Mouse (Mus musculus) ovary, postnatal 36 days (tissue): ENCODE measurements around the gene Vmn2r78.
"Not testable (repeated sequence)": the region's sequence is repeated elsewhere in the genome, so short reads cannot be mapped to it uniquely, and the experiment has no call there.

Experiments
- DNase-seq: peaks from one replicate; pipeline ENCODE4 v3.0.0; 2022; ENCODE audit warnings: low spot score, mixed read lengths

Vmn2r78 gene

DNA sequence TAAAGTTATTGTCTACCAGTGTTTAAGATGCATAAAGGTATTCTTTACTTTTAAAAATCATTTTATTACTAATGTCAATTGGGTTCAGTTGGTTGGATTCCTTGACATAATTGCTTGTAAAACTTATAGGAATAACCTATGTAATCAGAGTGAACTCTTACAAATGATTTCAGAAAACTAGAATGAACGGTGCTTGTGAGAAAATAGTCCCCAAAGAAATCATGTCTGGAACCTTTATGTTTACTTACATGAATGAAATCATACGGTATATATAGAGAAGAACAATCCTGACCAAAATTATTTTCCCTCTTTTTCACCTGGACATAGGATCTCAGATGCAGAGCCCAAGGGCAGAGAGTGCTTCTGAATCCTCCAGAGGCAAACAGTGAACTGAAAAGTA lies at the start of gene Vmn2r78:
Vmn2r78 (plus strand) TSS at position 301 of the 400 bp plus-strand sequence.
- DNase-seq: not testable (repeated sequence)

GRCm38 (mm10) chr7:86889470-86890469 lies 25.1 kb upstream of the Vmn2r78 start:
- no peak for DNase-seq

DNA sequence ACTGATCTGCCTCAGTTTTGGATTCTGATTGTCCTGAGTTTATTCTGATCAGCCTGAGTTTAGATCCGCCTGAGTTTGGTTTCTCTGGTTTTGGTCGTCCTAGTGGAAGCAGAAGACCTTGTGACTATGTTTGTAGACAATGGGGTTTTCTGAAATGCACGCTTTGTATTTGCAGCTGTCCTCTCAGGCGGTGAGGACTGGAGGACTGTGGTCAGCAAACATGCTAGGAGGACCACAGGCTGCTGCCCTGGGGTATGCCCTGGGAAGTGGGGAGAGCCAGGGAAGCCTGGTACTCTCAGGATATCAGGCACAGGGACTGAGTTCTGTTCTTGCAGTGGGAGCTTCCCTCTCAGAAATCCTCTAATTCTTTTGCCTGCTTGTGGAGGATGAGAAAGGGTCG lies 22.4 kb downstream of the Vmn2r78 start:
- no peak for DNase-seq

- DNase-seq: no peak
These were observed 79.8 kb downstream of the Vmn2r78 start for GRCm38 (mm10) chr7:86994700-86995099.

DNA sequence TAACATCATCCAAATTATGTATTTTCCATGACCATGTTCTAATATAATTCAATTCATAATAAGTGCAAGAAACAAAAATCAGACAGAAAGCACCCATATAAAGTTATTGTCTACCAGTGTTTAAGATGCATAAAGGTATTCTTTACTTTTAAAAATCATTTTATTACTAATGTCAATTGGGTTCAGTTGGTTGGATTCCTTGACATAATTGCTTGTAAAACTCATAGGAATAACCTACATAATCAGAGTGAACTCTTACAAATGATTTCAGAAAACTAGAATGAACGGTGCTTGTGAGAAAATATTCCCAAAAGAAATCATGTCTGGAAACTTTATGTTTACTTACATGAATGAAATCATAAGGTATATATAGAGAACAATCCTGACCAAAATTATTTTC lies 80.9 kb downstream of the Vmn2r78 start, which contains the start of gene Vmn2r79:
Vmn2r79 (plus strand) TSS at position 301 of the 400 bp plus-strand sequence.
- not testable (repeated sequence) for DNase-seq
